Mouse (Mus musculus) thymus, postnatal 0 days (tissue): ENCODE results near the gene Tubg1. TPM values are rescaled to one million over a fixed set of nuclear protein-coding genes. Genes with fewer than 3 reads are reported as not detected.

Source experiments
- DNase-seq: peaks from one replicate; pipeline ENCODE4 v3.0.0-alpha.2; 2015; ENCODE audit warnings: low spot score
- polyA plus RNA-seq: library from polyadenylated mRNA; unstranded; fragments of >200 nt; fragmentation: Nextera tagmentation; extraction: Ambion mirVana; gene quantifications from 2 replicates; pipeline ENCODE4 v1.2.1, GENCODE M21; 2015

The Tubg1 gene
- polyA plus RNA-seq, 1 experiment from 2014 or later: 73.0 TPM

DNA sequence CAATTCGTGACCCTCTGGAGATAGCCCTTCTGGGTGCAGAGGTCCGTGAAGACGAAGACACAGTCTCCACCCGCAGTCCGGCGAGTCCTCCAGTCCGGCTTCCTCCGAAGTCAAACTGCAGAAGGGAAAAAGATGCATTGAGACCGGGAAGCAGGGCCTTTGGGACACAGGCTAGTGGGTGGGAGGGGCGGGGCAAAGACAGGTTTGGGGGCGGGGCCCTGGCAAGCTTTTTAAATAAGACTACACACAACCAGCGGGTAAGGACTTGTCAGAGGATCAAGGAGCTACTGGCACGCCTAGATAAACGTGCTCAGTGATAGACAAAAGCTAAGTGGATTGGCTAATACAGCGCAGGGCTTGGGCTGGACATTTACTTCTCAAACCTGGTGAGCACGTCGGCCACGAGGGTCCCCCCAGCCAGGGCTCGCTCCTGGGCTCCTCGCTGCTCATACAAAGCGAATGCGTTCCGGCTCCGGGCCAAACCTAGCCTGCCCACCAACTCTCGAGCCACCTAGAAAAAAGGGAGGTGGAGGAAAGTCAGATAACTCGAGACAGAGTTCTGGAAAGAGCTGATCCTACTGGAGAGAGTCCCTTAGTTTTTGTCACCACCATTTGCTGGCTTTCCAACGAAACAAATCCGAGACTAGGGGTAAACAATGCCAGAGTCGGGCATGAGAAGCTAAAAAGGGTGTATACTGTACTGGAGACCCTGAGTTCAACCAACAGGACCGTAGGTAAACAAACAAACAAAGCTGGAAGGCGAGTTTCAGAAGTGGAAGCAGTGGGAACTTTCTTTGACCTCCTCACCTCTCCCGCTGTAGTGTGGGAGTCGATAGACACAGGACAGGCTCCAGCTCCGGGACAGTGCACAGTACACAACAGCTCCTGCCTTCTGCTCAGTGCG lies 45.2 kb downstream of the Tubg1 start:
- no peak for DNase-seq

DNA sequence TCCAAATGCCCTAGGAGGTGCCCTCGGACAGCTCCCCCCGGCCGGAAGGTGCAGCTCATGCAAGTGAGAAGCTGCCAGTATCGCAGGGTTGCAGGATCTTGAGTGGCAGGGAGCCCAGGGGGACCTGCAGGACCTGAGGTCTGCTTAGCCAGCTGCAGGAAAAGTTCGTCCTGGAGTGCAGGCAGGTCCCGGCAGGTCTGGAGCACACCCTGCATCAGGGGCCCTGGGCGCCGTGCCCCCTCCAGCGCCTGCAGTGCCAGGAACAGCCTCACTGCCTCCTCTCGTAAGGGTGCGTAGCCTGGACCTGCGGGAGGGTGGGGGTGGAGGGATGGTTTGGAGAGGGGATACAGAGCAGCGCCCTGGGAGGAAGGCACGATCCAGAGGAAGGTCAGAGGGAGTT lies 46.6 kb downstream of the Tubg1 start:
- DNase-seq: no peak

DNA sequence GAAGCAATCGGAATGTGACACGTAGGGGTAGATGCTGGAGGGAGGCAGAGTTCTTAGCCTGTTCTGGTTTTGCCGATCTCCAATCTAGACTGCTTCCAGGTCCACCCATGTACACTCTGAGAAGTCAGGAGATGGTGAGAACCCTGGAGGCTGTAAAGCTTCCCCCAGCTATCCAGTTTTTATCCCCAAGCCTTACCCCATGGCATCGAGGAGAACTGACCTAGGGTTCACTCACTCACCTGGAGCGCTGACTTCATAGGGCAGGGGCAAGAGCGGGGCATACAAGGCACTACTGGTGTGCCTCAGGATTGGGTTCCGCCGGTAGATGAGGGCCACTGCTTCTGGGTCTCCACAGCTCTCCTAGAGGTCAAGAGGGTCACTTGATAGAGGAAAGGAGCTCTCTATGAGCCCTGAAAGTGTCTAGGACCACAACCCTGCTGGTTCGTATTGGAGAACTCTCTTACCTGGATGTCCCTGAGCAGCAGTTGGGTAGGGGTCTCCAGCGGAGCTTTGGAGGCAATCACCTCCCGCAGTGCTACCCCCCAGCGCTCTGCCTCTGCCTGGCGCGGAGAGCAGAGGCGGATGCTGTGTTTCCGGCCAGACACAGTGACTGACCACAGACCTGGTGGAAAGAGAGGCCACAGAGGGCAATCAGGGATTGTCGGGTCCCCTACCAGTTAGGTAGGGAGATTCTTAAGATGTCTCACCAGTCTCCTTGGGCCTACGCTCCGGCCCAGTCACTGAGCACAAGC lies 47.6 kb downstream of the Tubg1 start:
- DNase-seq: no peak

DNA sequence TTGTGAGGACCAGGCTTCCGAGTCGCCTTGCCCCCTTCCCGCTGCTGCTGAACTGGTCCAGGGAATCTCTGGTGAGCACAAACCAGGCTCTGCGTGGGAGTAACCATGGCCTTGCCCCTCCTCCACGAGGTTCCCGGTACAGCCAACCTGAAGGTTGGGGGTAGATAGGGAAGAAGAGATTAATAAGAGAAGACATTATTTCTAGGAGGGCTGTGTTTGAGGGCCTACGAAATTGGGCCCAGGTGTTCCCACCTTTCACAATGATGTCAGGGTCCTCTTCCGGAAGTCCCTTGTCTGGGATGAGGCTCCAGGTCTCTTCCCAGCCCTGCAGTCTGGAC lies 48.2 kb downstream of the Tubg1 start:
- no peak for DNase-seq

DNA sequence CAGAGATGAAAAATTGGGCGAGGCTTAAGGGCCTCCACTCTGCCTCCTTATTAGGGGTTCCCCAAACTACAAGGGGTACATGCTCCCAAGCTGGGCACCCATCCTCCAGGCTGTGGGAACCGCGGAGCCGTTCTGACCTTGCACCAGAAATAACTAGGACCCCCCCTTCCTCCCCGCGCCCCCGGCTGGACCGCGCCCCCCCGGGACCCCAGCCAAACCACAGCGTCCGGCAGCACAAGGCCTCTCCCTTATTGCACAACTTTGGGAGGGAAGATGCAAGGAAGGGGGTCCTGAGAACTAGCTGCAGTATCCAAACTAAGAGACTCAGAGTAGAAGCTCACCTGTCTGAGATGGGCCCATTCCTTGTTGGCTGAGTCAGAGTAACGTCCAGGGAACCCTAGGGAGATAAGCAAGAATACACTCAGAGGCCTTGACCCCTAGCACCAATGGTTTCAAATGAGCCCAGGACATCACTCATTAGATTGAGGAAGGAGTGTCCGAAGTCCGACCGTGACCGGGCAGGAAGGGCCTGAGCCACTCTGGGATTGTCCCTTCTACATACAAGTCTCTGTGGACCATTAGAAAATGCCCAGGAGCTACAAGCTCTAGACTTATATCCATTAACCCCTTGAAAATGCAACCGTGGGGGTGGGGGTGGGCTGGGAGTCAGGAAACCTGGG lies 48.7 kb downstream of the Tubg1 start:
- no peak for DNase-seq

DNA sequence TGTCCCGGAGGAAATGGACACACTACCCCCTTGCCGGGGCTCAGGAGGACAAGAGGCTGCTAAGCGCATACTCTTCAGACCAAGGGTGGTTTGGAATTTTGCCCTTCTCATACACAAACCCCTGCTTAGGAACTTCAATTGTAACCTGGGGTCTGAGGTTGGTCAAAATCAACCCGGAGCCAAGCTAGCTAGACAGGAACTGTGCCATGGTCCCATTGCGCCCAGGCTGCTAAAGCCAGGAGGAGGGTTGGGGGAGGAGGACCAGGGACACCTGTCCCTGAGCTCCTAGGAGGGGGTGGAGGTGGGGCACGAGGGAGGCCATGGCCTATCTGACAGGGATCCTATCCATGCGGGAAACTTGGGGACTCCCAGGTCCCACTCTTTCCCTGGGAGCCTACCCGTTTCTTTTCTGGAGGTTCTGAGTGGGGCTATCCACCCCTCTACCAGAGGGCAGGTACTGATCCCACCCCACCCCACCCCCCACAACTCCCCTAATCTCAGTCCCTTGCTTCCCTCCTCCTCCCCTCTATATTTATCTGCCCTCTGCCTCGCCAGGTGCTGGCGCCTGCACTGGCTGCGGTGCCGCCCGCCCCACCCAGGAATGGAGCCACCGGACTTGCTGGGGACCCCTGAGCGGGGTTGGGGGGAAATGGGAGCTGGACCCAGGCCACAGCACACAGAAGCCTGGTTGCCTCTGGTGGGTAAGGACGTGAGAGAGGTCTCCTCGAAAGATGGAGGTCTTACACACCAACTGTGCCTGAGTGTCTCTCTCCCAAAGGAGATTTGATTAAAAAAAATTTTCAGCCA lies 49.8 kb downstream of the Tubg1 start:
- no peak for DNase-seq

DNA sequence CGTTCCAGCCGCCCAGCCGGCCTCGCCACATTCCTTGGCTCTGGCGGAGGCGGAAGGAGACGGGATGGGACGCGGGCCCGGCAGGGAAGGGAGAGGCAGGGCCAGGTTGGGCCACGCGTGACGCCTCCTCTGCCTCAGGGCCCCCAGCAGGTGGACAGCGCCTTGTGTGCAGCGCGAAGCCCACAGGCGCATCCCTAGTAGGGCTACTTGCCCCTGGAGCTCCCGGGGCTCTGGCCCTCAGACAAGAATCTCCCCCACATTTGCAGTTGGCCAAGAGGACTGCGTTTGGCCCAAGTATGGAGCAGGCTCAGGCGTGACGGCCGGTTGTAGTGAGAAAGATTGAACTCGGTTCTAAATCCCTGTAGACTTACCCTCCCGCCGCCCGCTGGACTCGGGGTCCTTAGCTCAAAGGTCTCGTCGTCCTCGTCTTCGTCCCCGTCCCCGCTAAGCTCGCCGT lies 50.6 kb downstream of the Tubg1 start, which contains the start of gene Cntnap1:
Gene Cntnap1, plus strand, starts transcription at position 170 of the 457 bp plus-strand sequence.
- DNase-seq: no peak

DNA sequence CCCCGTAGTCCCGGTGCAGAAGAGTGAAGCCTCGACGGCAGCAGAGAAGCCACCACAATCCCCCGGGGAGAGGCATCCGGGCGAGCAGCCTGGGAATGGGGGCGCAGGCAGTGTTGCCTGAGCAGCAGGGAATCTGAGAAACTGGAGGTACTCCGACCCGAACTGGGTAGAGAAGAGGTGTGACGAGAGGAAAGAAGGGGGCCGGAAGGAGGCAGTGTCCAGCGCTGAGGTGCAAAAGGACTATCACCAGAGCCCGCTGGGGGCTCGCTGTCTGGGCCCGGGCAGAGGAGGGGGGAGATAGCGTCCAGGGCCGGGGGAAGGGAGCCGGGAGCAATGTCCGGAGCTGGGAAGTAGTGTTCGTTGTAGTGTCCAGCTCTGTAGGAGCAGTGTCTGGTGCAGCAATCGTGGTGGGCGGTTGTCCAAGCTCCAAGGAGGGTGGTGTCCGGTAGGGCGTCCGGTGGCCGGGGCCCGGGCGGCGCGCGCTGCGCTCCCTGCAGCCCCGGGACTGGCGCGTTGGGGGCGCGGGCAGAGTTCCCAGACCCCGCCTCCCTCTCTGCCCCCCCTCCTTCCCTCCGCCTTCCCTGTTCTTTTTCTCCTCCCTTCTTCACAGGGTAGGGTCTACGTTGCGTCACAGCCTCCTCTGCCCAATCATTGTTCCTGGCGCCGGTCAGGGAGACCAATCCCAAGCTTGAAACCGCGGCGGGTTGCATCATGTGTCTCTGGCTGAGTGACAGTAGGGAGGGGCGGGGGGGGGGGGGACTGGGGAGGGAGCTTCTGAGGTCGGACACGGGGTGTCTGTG lies 51.3 kb downstream of the Tubg1 start, which contains the start of gene Plekhh3:
Gene Plekhh3, minus strand, starts transcription at position 541 of the 800 bp plus-strand sequence.
- peak; percentile 85 for DNase-seq

DNA sequence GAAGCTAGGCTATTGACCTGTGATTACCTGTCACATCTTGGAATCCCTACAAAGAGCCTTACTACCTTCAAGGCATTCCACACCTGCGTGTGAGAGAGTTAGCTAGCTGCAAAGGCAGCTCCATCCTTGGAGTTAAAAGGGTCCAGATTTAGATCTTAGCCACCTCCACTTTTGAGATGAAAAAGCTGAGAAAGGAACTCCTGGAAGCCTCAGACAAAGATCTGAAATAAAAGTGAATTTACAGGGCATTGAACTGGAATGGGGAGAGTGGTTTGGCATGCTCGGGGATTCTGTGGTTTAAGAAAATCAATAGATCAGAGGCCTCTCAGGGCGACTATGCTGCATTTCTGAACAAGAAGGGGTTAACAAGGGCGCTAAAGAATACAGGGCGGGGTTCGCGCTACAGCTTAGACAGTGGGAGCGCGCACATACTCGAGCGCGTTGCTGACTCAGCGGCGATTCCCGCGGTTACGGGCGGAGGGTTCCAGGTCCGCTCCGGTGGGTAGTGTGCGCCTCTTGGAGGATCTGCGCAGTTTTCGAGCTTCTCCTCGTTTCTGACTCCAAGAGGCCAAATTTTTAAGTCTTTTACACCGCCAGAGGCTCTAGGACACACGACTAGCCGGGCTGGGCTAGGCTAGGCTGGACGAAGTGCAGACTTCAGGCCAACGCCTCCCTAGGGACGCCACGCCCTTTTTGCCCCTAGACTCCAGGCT lies 52.1 kb downstream of the Tubg1 start:
- peak; percentile 43 for DNase-seq

DNA sequence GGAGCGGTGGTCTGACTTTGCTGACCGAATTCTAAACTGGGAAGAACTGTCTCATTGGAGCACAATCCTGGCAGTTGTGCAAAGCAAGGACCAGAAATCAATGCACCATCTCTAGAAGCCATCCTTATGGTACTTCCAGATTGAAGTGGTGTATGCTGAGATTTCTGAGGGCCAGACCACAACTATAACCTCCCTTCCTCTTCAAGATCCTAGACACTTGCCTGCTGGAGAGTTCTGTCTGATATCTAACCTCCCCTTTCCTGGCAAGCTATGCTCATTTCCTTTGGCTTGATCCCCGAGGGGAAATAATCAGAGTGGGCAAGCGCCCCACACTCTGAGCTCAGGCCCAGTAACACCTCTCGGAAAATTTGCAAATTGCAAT lies 52.7 kb downstream of the Tubg1 start:
- no peak for DNase-seq

DNA sequence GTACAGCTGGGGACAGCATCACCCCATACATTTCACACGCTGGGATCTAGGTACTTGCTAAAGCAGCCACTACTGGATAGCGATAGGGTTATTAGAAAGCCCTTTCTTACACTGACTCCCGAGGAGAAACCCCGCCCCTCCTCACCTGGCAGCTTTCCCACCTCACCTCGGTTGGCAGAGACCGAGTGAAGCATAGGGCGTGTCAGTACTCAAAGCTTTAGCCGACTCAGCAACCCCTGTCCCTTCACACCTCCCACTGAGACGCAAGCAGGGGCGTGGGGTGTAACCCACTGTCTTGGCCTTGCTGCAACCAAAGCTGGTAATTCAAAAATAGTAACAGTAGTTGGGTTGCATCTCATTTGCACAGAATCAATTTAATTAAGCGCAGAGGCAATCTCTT lies 53.4 kb downstream of the Tubg1 start:
- DNase-seq: no peak

DNA sequence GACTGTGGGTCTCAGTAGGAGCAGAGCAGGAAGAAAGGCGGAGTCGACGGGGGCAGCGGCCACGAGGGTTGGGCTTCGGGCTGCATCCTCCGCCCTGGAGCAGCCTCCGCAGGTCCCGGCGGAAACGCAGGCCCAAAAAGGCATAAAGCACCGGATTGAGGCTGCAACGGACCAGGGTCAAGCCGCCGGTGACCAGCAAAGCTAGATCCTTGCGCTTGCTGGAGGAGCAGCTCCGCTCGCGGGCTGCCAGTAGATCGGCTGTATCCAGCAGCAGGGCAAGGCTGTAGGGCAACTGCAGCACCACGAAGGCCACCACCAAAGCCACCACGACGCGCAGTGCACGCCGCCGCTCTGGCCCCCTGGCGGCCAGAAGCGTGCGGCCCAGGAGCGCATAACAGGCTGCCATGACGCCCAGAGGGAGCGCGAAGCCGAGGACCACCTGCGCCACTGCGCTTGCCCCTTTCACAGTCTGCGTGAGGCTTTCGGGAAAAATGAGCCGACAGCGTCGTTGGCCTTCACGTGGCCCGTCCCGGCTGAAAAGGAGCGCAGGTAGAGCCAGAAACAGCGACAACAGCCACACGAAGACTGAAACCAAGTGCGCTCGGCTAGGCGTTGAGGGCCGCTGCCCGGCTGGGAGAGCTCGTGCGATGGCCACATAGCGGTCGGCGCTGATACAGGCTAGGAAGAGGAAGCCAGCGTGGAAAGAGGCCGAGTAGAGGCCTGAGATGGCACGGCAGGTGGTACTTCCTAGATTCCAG lies 54.1 kb downstream of the Tubg1 start:
- peak; percentile 84 for DNase-seq

DNA sequence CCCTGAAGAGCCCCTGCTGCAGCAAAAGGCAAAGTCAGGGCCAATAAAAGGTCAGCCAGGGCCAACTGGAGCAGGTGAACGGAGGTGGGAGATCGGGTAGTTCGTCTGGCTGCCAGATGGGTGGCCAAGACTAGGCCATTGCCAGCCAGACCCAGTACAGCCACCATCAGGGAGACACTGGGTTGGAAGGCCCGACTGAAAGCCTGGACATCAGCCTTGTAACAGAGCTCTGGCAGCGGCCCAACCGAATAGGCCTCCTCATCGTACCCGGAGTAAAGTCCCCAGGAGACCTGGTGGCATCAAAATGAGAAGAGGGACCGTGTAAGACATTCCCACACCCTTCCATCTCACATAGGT lies 54.6 kb downstream of the Tubg1 start:
- no peak for DNase-seq

DNA sequence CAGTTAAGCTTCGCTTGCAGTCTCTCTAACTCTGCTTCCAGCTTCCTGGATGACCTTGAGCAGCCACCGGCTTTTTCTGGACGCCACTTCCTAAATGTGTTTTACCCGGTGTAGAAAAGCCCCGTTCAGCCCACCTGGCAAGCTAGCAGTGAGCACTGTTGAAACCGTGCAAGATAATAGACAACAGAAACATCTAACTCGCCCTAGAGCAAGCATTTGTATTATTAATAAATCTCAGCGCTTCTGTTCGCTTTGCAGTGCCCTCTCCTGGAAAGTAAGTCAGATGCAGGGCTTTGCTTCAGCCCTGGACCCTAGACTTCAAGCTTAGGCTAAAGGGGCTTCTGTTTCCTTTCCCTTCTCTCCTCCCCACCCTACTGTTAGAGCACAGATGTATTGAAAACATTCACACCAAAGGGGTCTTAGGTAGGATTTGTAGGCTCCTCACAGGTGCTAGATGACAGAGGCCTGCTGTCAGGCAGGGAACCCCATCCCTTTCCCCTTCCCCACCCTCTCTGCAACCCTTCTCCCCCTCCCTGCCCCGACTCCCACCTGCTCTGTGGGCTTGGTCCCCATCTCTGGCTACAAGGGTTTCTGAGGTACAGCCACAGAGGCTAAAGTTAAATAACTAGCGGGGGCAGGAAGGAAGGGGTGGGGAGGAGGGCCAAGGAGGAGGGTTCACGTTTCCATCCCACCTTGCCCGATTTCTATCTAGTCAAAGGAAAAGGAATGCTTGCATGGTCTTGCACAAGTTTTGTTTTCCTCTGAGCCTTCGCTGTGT lies 55.3 kb downstream of the Tubg1 start, which contains the start of gene Ccr10:
Gene Ccr10, minus strand, starts transcription at position 593 of the 778 bp plus-strand sequence.
- no peak for DNase-seq

DNA sequence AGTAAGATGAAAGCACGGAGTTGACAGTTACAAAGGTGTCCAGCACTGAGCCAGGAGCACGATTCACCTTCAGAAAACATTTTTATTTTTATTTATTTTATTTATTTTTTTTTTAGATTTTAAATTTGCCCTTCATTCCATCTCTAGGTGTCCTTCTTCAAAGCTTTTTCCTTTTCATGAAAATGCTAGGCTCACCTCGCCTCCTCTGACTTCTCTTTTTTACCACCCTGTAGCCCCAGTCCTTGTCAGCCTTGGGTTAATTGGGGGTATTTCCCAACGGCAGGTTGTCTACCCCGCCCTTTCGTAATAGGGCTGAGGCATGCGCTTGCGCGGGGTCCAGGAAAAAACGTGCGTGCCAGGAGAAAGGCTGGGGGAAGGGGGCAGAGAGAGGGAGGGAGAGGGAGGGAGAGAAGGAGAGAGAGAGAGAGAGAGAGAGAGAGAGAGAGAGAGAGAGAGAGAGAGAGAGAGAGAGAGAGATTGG lies 55.9 kb downstream of the Tubg1 start:
- no peak for DNase-seq
